Mouse (Mus musculus) midbrain, embryonic 14.5 days (tissue): ENCODE results near the gene Pus10. TPM values are rescaled to one million over a fixed set of nuclear protein-coding genes. Genes with fewer than 3 reads are reported as not detected.

Experiments
- ATAC-seq: fragments of 200-750 bp; cut with Nextera tagmentation; 2 replicates; pipeline ENCODE4 v1.8.0; 2017; ENCODE audit warnings: moderate number of reproducible peaks, moderate library complexity; ENCODE audit not compliant: low FRiP score, low TSS enrichment
- DNase-seq: peaks from one replicate; pipeline ENCODE4 v3.0.0-alpha.2; 2015
- H3K27ac ChIP-seq: fragments of 300-500 bp; sonication (generic); replicated peaks from 2 replicates; pipeline ENCODE4 v1.5.1; 2014; ENCODE audit warnings: mild to moderate bottlenecking, low read depth, low read length, moderate library complexity
- H3K27me3 ChIP-seq: fragments of 300-500 bp; sonication (generic); 2 replicates; pipeline ENCODE4 v1.6.1; 2014; ENCODE audit warnings: low read length, control low read depth, mixed read lengths; ENCODE audit not compliant: control insufficient read depth, insufficient read depth
- H3K36me3 ChIP-seq: fragments of 300-500 bp; sonication (generic); 2 replicates; pipeline ENCODE4 v1.6.1; 2014; ENCODE audit warnings: low read length, control low read depth; ENCODE audit not compliant: control insufficient read depth, insufficient read depth
- H3K4me1 ChIP-seq: fragments of 300-500 bp; sonication (generic); 2 replicates; pipeline ENCODE4 v1.6.1; 2014; ENCODE audit warnings: mild to moderate bottlenecking, antibody characterized with exemption, low read length, control low read depth; ENCODE audit not compliant: control insufficient read depth, insufficient read depth
- H3K4me2 ChIP-seq: fragments of 300-500 bp; sonication (generic); 2 replicates; pipeline ENCODE4 v1.6.1; 2014; ENCODE audit warnings: mild to moderate bottlenecking, low read length, moderate library complexity
- H3K4me3 ChIP-seq: fragments of 300-500 bp; sonication (generic); replicated peaks from 2 replicates; pipeline ENCODE4 v1.5.1; 2014; ENCODE audit warnings: low read depth, low read length
- H3K9ac ChIP-seq: fragments of 300-500 bp; sonication (generic); replicated peaks from 2 replicates; pipeline ENCODE4 v1.6.1; 2014; ENCODE audit warnings: mild to moderate bottlenecking, low read length, moderate library complexity
- H3K9me3 ChIP-seq: fragments of 300-500 bp; sonication (generic); 2 replicates; pipeline ENCODE4 v1.6.1; 2016; ENCODE audit warnings: low read length, control low read depth, mixed read lengths; ENCODE audit not compliant: control insufficient read depth
- WGBS: fragments of 180-500 bp; shearing (Covaris S2); extraction: QIAGEN DNeasy Blood & Tissue Kit; methylation state at CpG from one replicate; pipeline ENCODE4 v1.1.7; 2014; 5-methylcytosine and 5-hydroxymethylcytosine counted together
- polyA plus RNA-seq: library from polyadenylated mRNA; unstranded; fragments of >200 nt; fragmentation: Nextera tagmentation; extraction: Ambion mirVana; gene quantifications from 2 replicates; pipeline ENCODE4 v1.2.1, GENCODE M21; 2014

Pus10 gene
- polyA plus RNA-seq, 1 experiment from 2014 or later: 14.3 TPM

GRCm38 (mm10) chr11:23679044-23679642 is 13.7 kb downstream of the Pus10 start:
- Histone ChIP-seq H3K36me3 (peaks cover 74% of the 10 kb centered on the region), H3K4me3 (no peak overlapping the region), H3K4me1 (no peaks in the 10 kb centered on the region), H3K9me3 (no peaks in the 10 kb centered on the region), H3K27ac (no peak overlapping the region), H3K27me3 (no peaks in the 10 kb centered on the region), H3K9ac (no peak overlapping the region), H3K4me2 (no peak overlapping the region)
- ATAC-seq: peak; percentile 43; the same call in 1 of the 2 replicates
- peak; percentile 89 for DNase-seq
- WGBS: 49% methylated on average over 3 of the region's 3 CpGs

- H3K27ac ChIP-seq: no peak overlapping the region
- DNase-seq (no peak), ATAC-seq (no peak)
- no peak overlapping the region for H3K4me3 ChIP-seq
- WGBS: 91% methylated on average over 6 of the region's 6 CpGs
- H3K36me3 ChIP-seq: peaks cover 63% of the 10 kb centered on the region
- no peaks in the 10 kb centered on the region for H3K4me1 ChIP-seq
- H3K4me2 ChIP-seq: no peak overlapping the region
- H3K9me3 ChIP-seq: no peaks in the 10 kb centered on the region
- no peaks in the 10 kb centered on the region for H3K27me3 ChIP-seq
- H3K9ac ChIP-seq: no peak overlapping the region
Measured at GRCm38 (mm10) chr11:23680435-23680950, 15.0 kb downstream of the Pus10 start.

GRCm38 (mm10) chr11:23682561-23682960 is 17.1 kb downstream of the Pus10 start:
- Histone ChIP-seq H3K27me3 (no peaks in the 10 kb centered on the region), H3K27ac (no peak overlapping the region), H3K9ac (no peak overlapping the region), H3K9me3 (no peaks in the 10 kb centered on the region), H3K36me3 (peaks cover 48% of the 10 kb centered on the region), H3K4me2 (no peak overlapping the region), H3K4me1 (no peaks in the 10 kb centered on the region), H3K4me3 (no peak overlapping the region)
- no peak for ATAC-seq
- DNase-seq: no peak
- WGBS: 91% methylated on average over 5 of the region's 5 CpGs

GRCm38 (mm10) chr11:23686671-23687070 is 21.2 kb downstream of the Pus10 start:
- 88% methylated on average over 5 of the region's 5 CpGs for WGBS
- H3K27me3 ChIP-seq: no peaks in the 10 kb centered on the region
- no peaks in the 10 kb centered on the region for H3K9me3 ChIP-seq
- DNase-seq (no peak), ATAC-seq (no peak)
- no peak overlapping the region for H3K4me2 ChIP-seq
- H3K36me3 ChIP-seq: peaks cover 30% of the 10 kb centered on the region
- no peak overlapping the region for H3K27ac ChIP-seq
- no peaks in the 10 kb centered on the region for H3K4me1 ChIP-seq
- H3K9ac ChIP-seq: no peak overlapping the region
- no peak overlapping the region for H3K4me3 ChIP-seq

- no peak for ATAC-seq
- Histone ChIP-seq H3K9me3 (no peaks in the 10 kb centered on the region), H3K36me3 (peaks cover 17% of the 10 kb centered on the region), H3K27me3 (no peaks in the 10 kb centered on the region), H3K4me2 (no peak overlapping the region), H3K9ac (no peak overlapping the region), H3K4me3 (no peak overlapping the region), H3K4me1 (no peaks in the 10 kb centered on the region), H3K27ac (no peak overlapping the region)
- WGBS: 93% methylated on average over 1 of the region's 1 CpGs
- DNase-seq: no peak
Measured at GRCm38 (mm10) chr11:23688060-23688459, 22.6 kb downstream of the Pus10 start.

DNA sequence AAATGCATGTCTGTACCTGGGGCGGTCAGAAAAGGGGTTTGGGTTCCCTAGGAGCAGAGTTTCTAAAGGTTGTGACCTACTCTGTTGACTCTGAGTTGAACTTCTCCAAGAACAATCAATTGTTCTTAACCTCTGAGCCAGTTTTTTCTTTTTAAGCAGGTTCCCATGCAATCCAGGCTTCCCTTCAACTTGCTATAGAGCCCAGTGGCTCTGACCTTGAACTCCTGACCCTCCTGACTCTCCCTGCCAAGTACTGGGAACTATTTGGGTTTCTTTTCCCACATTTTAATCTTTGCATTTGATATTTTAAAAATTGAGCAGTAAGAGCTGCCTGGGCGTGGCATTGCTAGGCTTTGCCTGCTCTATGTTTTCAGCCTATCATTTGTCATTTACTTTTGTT is 27.8 kb downstream of the Pus10 start:
- H3K27ac ChIP-seq: no peak overlapping the region
- DNase-seq (no peak), ATAC-seq (no peak)
- no peaks in the 10 kb centered on the region for H3K27me3 ChIP-seq
- WGBS: 94% methylated on average over 2 of the region's 2 CpGs
- peaks cover 4% of the 10 kb centered on the region; the same call in 1 of the 2 replicates for H3K36me3 ChIP-seq
- H3K9ac ChIP-seq: no peak overlapping the region
- no peaks in the 10 kb centered on the region for H3K4me1 ChIP-seq
- no peaks in the 10 kb centered on the region for H3K9me3 ChIP-seq
- no peak overlapping the region for H3K4me3 ChIP-seq
- no peak overlapping the region for H3K4me2 ChIP-seq

DNA sequence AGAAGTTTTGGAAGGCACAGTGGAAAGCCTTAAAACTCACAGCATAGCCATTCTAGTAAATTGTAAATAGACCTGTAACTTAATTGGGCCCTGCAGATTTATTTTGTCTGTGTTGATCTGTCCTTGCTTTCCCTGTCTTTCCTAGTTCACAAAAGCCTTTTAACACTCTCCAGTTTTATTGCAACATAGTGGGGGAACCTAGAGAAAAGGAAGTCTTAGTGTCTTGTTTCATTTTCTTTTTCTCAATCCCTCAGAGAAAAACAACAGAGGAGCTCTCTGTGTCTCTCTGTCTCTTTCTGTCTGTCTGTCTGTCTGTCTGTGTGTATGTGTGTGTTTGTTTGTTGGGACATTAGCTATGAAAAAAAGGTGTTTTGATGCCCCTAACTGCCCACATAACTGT is 30.4 kb downstream of the Pus10 start:
- Histone ChIP-seq H3K4me2 (no peak overlapping the region), H3K27ac (no peak overlapping the region), H3K9ac (no peak overlapping the region), H3K4me1 (no peaks in the 10 kb centered on the region), H3K4me3 (no peak overlapping the region), H3K27me3 (no peaks in the 10 kb centered on the region), H3K9me3 (no peaks in the 10 kb centered on the region), H3K36me3 (0 out of 2 replicates have a peak, but pooled peaks cover 4% of the 10 kb centered on the region)
- no peak for DNase-seq
- ATAC-seq: no peak

GRCm38 (mm10) chr11:23698526-23698925 is 33.1 kb downstream of the Pus10 start:
- WGBS: 81% methylated on average over 2 of the region's 2 CpGs
- H3K4me2 ChIP-seq: no peak overlapping the region
- no peaks in the 10 kb centered on the region for H3K4me1 ChIP-seq
- H3K27ac ChIP-seq: no peak overlapping the region
- H3K36me3 ChIP-seq: peaks cover 9% of the 10 kb centered on the region; the same call in 1 of the 2 replicates
- H3K9me3 ChIP-seq: no peaks in the 10 kb centered on the region
- no peak overlapping the region for H3K4me3 ChIP-seq
- no peak for DNase-seq
- no peak overlapping the region for H3K9ac ChIP-seq
- no peak for ATAC-seq
- H3K27me3 ChIP-seq: no peaks in the 10 kb centered on the region

DNA sequence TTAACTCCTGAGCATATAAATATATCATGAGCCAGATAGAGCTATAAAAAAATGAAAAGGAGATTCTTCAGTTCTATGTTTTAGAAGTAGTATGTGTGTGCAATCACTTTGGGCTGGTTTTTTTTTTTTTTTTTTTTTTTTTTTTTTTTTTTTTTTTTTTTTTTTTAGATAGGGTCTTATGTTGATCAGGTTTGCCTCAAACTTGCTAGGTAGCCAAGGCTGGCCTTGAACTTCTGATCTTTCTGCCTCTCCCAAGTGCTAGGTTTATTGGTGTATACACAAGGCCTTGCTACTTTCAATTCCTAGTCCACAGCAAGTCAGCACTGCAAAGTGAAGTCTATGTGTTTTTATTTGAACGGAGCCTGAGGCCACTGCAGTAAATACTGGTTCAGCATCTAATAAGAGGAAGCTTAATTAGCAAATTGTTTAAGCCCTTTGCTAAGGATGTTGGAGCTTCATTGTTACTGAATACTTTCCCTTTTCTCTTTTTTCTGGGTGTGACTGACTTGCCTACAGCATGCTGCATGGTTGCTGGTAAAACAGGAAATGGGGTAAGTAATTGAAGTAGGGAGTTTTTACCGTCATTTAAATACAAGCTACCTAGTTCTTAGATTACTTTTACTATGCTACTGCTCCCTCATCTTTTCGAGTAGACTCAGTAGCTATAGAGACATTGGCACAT is 34.1 kb downstream of the Pus10 start:
- ATAC-seq: no peak
- WGBS: 88% methylated on average over 3 of the region's 3 CpGs
- no peak overlapping the region for H3K4me3 ChIP-seq
- DNase-seq: no peak
- peaks cover 14% of the 10 kb centered on the region; the same call in 1 of the 2 replicates for H3K36me3 ChIP-seq
- no peaks in the 10 kb centered on the region for H3K27me3 ChIP-seq
- H3K9ac ChIP-seq: no peak overlapping the region
- no peaks in the 10 kb centered on the region for H3K9me3 ChIP-seq
- H3K4me1 ChIP-seq: no peaks in the 10 kb centered on the region
- no peak overlapping the region for H3K27ac ChIP-seq
- H3K4me2 ChIP-seq: no peak overlapping the region
